Mouse (Mus musculus): ENCODE measurements at regions not wholly inside any gene's neighbourhood (a gene's known extent, or its start where the extent isn't known, plus 50 kb on each side); places are given as distances from the start of the nearest gene placed in this dataset.

- Histone ChIP-seq H3K4me1 (ENCODE audit: control insufficient read depth in 2 of 2, insufficient read depth in 2 of 2, low read length in 2 of 2) (no peaks in the 10 kb centered on the region), H3K36me3 (ENCODE audit: control insufficient read depth, insufficient read depth, low read length) (no peaks in the 10 kb centered on the region), H3K9me3 (ENCODE audit: control insufficient read depth, low read length) (no peaks in the 10 kb centered on the region), H3K27ac (replicated peaks in 1 of 2; ENCODE audit: control insufficient read depth in 1 of 2, insufficient read depth in 1 of 2, low read depth in 2 of 2, low read length in 2 of 2) (no peak overlapping the region), H3K4me3 (ENCODE audit: control insufficient read depth in 1 of 2, insufficient read depth in 1 of 2, low read depth in 1 of 2, low read length in 2 of 2) (no peak overlapping the region), H3K4me2 (ENCODE audit: low read length) (no peak overlapping the region), H3K27me3 (ENCODE audit: control insufficient read depth, insufficient read depth, low read length) (peaks cover 7% of the 10 kb centered on the region), H3K9ac (ENCODE audit: low read length) (no peak overlapping the region)
- WGBS, result 38% methylated on average over 7 of the region's 7 CpGs
- no peak for ATAC-seq (ENCODE audit: insufficient number of reproducible peaks, insufficient read depth, low FRiP score, low read depth)
Observed at GRCm38 (mm10) chr1:190447253-190447652, 276.7 kb upstream of the Prox1 start.

- H3K4me2 ChIP-seq (ENCODE audit: low read length), result no peak overlapping the region
- H3K27ac ChIP-seq (replicated peaks in 1 of 2; ENCODE audit: control insufficient read depth in 1 of 2, insufficient read depth in 1 of 2, low read depth in 2 of 2, low read length in 2 of 2), result no peak overlapping the region
- peaks cover 7% of the 10 kb centered on the region for H3K27me3 ChIP-seq (ENCODE audit: control insufficient read depth, insufficient read depth, low read length)
- no peak overlapping the region for H3K9ac ChIP-seq (ENCODE audit: low read length)
- 91% methylated on average over 5 of the region's 5 CpGs for WGBS
- no peaks in the 10 kb centered on the region for H3K4me1 ChIP-seq (ENCODE audit: control insufficient read depth in 2 of 2, insufficient read depth in 2 of 2, low read length in 2 of 2)
- no peak overlapping the region for H3K4me3 ChIP-seq (ENCODE audit: control insufficient read depth in 1 of 2, insufficient read depth in 1 of 2, low read depth in 1 of 2, low read length in 2 of 2)
- ATAC-seq (ENCODE audit: insufficient number of reproducible peaks, insufficient read depth, low FRiP score, low read depth), result no peak
- H3K9me3 ChIP-seq (ENCODE audit: control insufficient read depth, low read length), result no peaks in the 10 kb centered on the region
- H3K36me3 ChIP-seq (ENCODE audit: control insufficient read depth, insufficient read depth, low read length), result no peaks in the 10 kb centered on the region
Observed at GRCm38 (mm10) chr1:190446676-190447075, 276.2 kb upstream of the Prox1 start.

- no peak for ATAC-seq (ENCODE audit: insufficient number of reproducible peaks, insufficient read depth, low FRiP score, low read depth)
- WGBS, result 51% methylated on average over 9 of the region's 9 CpGs
- Histone ChIP-seq H3K9ac (ENCODE audit: low read length) (no peak overlapping the region), H3K9me3 (ENCODE audit: control insufficient read depth, low read length) (no peaks in the 10 kb centered on the region), H3K27me3 (ENCODE audit: control insufficient read depth, insufficient read depth, low read length) (peaks cover 7% of the 10 kb centered on the region), H3K4me3 (ENCODE audit: control insufficient read depth in 1 of 2, insufficient read depth in 1 of 2, low read depth in 1 of 2, low read length in 2 of 2) (no peak overlapping the region), H3K4me2 (ENCODE audit: low read length) (no peak overlapping the region), H3K27ac (replicated peaks in 1 of 2; ENCODE audit: control insufficient read depth in 1 of 2, insufficient read depth in 1 of 2, low read depth in 2 of 2, low read length in 2 of 2) (no peak overlapping the region), H3K4me1 (ENCODE audit: control insufficient read depth in 2 of 2, insufficient read depth in 2 of 2, low read length in 2 of 2) (peaks cover 0 to 2% of the 10 kb centered on the region in 2 experiments; a peak in 1 of 4 replicates), H3K36me3 (ENCODE audit: control insufficient read depth, insufficient read depth, low read length) (no peaks in the 10 kb centered on the region)
Observed at GRCm38 (mm10) chr1:190444366-190444765, 273.9 kb upstream of the Prox1 start.

- Histone ChIP-seq H3K4me3 (ENCODE audit: control insufficient read depth in 1 of 2, insufficient read depth in 1 of 2, low read depth in 1 of 2, low read length in 2 of 2) (no peak overlapping the region), H3K4me2 (ENCODE audit: low read length) (no peak overlapping the region), H3K27me3 (ENCODE audit: control insufficient read depth, insufficient read depth, low read length) (peaks cover 4% of the 10 kb centered on the region), H3K27ac (replicated peaks in 1 of 2; ENCODE audit: control insufficient read depth in 1 of 2, insufficient read depth in 1 of 2, low read depth in 2 of 2, low read length in 2 of 2) (no peak overlapping the region), H3K9me3 (ENCODE audit: control insufficient read depth, low read length) (no peaks in the 10 kb centered on the region), H3K4me1 (ENCODE audit: control insufficient read depth in 2 of 2, insufficient read depth in 2 of 2, low read length in 2 of 2) (peaks cover 0 to 2% of the 10 kb centered on the region in 2 experiments; a peak in 1 of 4 replicates), H3K36me3 (ENCODE audit: control insufficient read depth, insufficient read depth, low read length) (no peaks in the 10 kb centered on the region), H3K9ac (ENCODE audit: low read length) (no peak overlapping the region)
- 86% methylated on average over 3 of the region's 3 CpGs for WGBS
- no peak for ATAC-seq (ENCODE audit: insufficient number of reproducible peaks, insufficient read depth, low FRiP score, low read depth)
Observed at GRCm38 (mm10) chr1:190443234-190443633, 272.7 kb upstream of the Prox1 start.

- H3K36me3 ChIP-seq (ENCODE audit: control insufficient read depth, insufficient read depth, low read length), result no peaks in the 10 kb centered on the region
- no peak overlapping the region for H3K4me3 ChIP-seq (ENCODE audit: control insufficient read depth in 1 of 2, insufficient read depth in 1 of 2, low read depth in 1 of 2, low read length in 2 of 2)
- peaks cover 3% of the 10 kb centered on the region; the same call in 1 of the 2 replicates for H3K27me3 ChIP-seq (ENCODE audit: control insufficient read depth, insufficient read depth, low read length)
- no peak overlapping the region for H3K4me2 ChIP-seq (ENCODE audit: low read length)
- H3K27ac ChIP-seq (replicated peaks in 1 of 2; ENCODE audit: control insufficient read depth in 1 of 2, insufficient read depth in 1 of 2, low read depth in 2 of 2, low read length in 2 of 2), result no peak overlapping the region
- no peaks in the 10 kb centered on the region for H3K9me3 ChIP-seq (ENCODE audit: control insufficient read depth, low read length)
- WGBS, result 68% methylated on average over 4 of the region's 4 CpGs
- no peak overlapping the region for H3K9ac ChIP-seq (ENCODE audit: low read length)
- ATAC-seq (ENCODE audit: insufficient number of reproducible peaks, insufficient read depth, low FRiP score, low read depth), result no peak
- peaks cover 0 to 2% of the 10 kb centered on the region in 2 experiments; a peak in 1 of 4 replicates for H3K4me1 ChIP-seq (ENCODE audit: control insufficient read depth in 2 of 2, insufficient read depth in 2 of 2, low read length in 2 of 2)
Observed at GRCm38 (mm10) chr1:190442166-190442565, 271.7 kb upstream of the Prox1 start.

GRCm38 (mm10) chr1:190438789-190439188 lies 268.3 kb upstream of the Prox1 start:
- WGBS, result 36% methylated on average over 2 of the region's 2 CpGs
- no peak for ATAC-seq (ENCODE audit: insufficient number of reproducible peaks, insufficient read depth, low FRiP score, low read depth)
- no peaks in the 10 kb centered on the region for H3K9me3 ChIP-seq (ENCODE audit: control insufficient read depth, low read length)
- H3K9ac ChIP-seq (ENCODE audit: low read length), result no peak overlapping the region
- H3K27me3 ChIP-seq (ENCODE audit: control insufficient read depth, insufficient read depth, low read length), result no peaks in the 10 kb centered on the region
- no peak overlapping the region for H3K27ac ChIP-seq (replicated peaks in 1 of 2; ENCODE audit: control insufficient read depth in 1 of 2, insufficient read depth in 1 of 2, low read depth in 2 of 2, low read length in 2 of 2)
- H3K4me3 ChIP-seq (ENCODE audit: control insufficient read depth in 1 of 2, insufficient read depth in 1 of 2, low read depth in 1 of 2, low read length in 2 of 2), result no peak overlapping the region
- peaks cover 0 to 2% of the 10 kb centered on the region in 2 experiments; a peak in 1 of 4 replicates for H3K4me1 ChIP-seq (ENCODE audit: control insufficient read depth in 2 of 2, insufficient read depth in 2 of 2, low read length in 2 of 2)
- H3K36me3 ChIP-seq (ENCODE audit: control insufficient read depth, insufficient read depth, low read length), result no peaks in the 10 kb centered on the region
- H3K4me2 ChIP-seq (ENCODE audit: low read length), result no peak overlapping the region

- no peak overlapping the region for H3K27ac ChIP-seq (replicated peaks in 1 of 2; ENCODE audit: control insufficient read depth in 1 of 2, insufficient read depth in 1 of 2, low read depth in 2 of 2, low read length in 2 of 2)
- H3K9ac ChIP-seq (ENCODE audit: low read length), result no peak overlapping the region
- 30% methylated on average over 9 of the region's 9 CpGs for WGBS
- peaks cover 5 to 7% of the 10 kb centered on the region in 2 experiments; a peak in 2 of 4 replicates for H3K4me1 ChIP-seq (ENCODE audit: control insufficient read depth in 2 of 2, insufficient read depth in 2 of 2, low read length in 2 of 2)
- no peak overlapping the region for H3K4me3 ChIP-seq (ENCODE audit: control insufficient read depth in 1 of 2, insufficient read depth in 1 of 2, low read depth in 1 of 2, low read length in 2 of 2)
- no peaks in the 10 kb centered on the region for H3K36me3 ChIP-seq (ENCODE audit: control insufficient read depth, insufficient read depth, low read length)
- H3K27me3 ChIP-seq (ENCODE audit: control insufficient read depth, insufficient read depth, low read length), result 0 out of 2 replicates have a peak, but pooled peaks cover 3% of the 10 kb centered on the region
- H3K9me3 ChIP-seq (ENCODE audit: control insufficient read depth, low read length), result peaks cover 9% of the 10 kb centered on the region
- H3K4me2 ChIP-seq (ENCODE audit: low read length), result 0 out of 2 replicates have a peak overlapping the region, but pooled peaks have one; percentile 5
- ATAC-seq (ENCODE audit: insufficient number of reproducible peaks, insufficient read depth, low FRiP score, low read depth), result 0 out of 2 replicates have a peak, but pooled peaks have one; percentile 31
Observed at GRCm38 (mm10) chr1:190422874-190423273, 252.4 kb upstream of the Prox1 start.

- no peak overlapping the region for H3K4me2 ChIP-seq (ENCODE audit: low read length)
- H3K27ac ChIP-seq (replicated peaks in 1 of 2; ENCODE audit: control insufficient read depth in 1 of 2, insufficient read depth in 1 of 2, low read depth in 2 of 2, low read length in 2 of 2), result no peak overlapping the region
- H3K27me3 ChIP-seq (ENCODE audit: control insufficient read depth, insufficient read depth, low read length), result 0 out of 2 replicates have a peak, but pooled peaks cover 3% of the 10 kb centered on the region
- no peak overlapping the region for H3K9ac ChIP-seq (ENCODE audit: low read length)
- H3K9me3 ChIP-seq (ENCODE audit: control insufficient read depth, low read length), result peaks cover 9% of the 10 kb centered on the region
- no peak overlapping the region for H3K4me3 ChIP-seq (ENCODE audit: control insufficient read depth in 1 of 2, insufficient read depth in 1 of 2, low read depth in 1 of 2, low read length in 2 of 2)
- peaks cover 5 to 7% of the 10 kb centered on the region in 2 experiments; a peak in 2 of 4 replicates for H3K4me1 ChIP-seq (ENCODE audit: control insufficient read depth in 2 of 2, insufficient read depth in 2 of 2, low read length in 2 of 2)
- 50% methylated on average over 13 of the region's 13 CpGs for WGBS
- ATAC-seq (ENCODE audit: insufficient number of reproducible peaks, insufficient read depth, low FRiP score, low read depth), result no peak
- no peaks in the 10 kb centered on the region for H3K36me3 ChIP-seq (ENCODE audit: control insufficient read depth, insufficient read depth, low read length)
Observed at GRCm38 (mm10) chr1:190419709-190420108, 249.2 kb upstream of the Prox1 start.

All from heart, embryonic 14.5 days (tissue).